Mouse (Mus musculus) MEL (cell line): Measurements from ENCODE around the gene Znrf4.

Experiments
- EP300 ChIP-seq, 2 experiments: IDR thresholded peaks; 2 replicates each; pipeline ENCODE4 v1.6.1; 2011; ENCODE audit warnings: improper control_type of control experiment in 2 of 2, low read length in 2 of 2, low read depth in 1 of 2, mild to moderate bottlenecking in 1 of 2
- GABPA ChIP-seq: IDR thresholded peaks from 2 replicates; pipeline ENCODE4 v1.6.1; 2012; ENCODE audit warnings: low read depth, mild to moderate bottlenecking, inconsistent platforms, low read length, improper control_type of control experiment, moderate library complexity
- MEF2A ChIP-seq: IDR thresholded peaks from 2 replicates; pipeline ENCODE4 v1.6.1; 2014; ENCODE audit warnings: low read depth, mild to moderate bottlenecking, inconsistent platforms, low read length, improper control_type of control experiment; ENCODE audit not compliant: poor library complexity, insufficient replicate concordance, severe bottlenecking; ENCODE audit errors: extremely low read depth
- TCF12 ChIP-seq: IDR thresholded peaks from 2 replicates; pipeline ENCODE4 v1.6.1; 2014; ENCODE audit warnings: low read depth, mild to moderate bottlenecking, inconsistent platforms, low read length, improper control_type of control experiment, moderate library complexity
- USF1 ChIP-seq: IDR thresholded peaks from 2 replicates; pipeline ENCODE4 v1.6.1; 2014; ENCODE audit warnings: low read depth, mild to moderate bottlenecking, inconsistent platforms, low read length, improper control_type of control experiment, moderate library complexity

DNA sequence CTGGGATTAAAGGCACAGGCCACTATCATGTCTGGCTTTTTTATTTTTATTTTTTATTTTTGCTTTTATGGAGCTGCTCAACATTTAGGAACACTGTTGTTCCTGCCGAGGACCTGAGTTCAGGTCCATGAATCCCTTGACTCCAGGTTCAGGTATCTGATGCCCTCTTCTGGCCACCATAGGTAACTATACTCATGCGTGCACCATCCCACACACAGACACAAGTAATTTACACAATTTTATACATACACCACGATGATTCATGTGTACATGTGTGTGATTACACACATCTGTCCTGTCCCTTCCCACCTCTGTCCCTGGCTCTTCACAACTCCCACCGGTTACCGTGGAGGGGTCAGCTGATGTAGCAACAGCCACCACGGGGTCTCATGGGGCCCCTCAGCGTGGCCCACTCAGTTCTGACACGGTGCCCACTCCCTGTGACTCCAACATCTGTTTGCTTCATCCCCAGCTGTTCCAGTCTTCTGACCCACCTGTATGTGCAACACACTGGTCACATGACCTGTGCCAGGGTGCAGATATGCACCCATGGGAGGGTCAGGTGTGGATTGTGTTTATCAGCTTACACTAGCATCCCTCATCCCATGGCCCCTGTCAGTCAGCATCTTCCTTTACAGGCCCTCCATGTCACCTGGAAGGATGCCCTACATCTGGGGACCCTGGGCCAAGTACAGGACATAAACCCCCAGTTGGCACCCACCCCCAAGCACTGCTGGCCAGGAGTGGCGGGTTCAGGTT is 35.8 kb upstream of the Znrf4 start:
- TF ChIP-seq MEF2A (no peak), USF1 (peak; percentile 46; the same call in 1 of the 2 replicates), EP300 (IDR thresholded peaks at IDR 0.05; ENCODE audit: low read depth in 1 of 2, low read length in 2 of 2) (no peak), TCF12 (no peak), GABPA (no peak)
